Mouse (Mus musculus) neural tube, embryonic 15.5 days (tissue): Measurements from ENCODE around the gene Phf2. TPM values are rescaled to one million over a fixed set of nuclear protein-coding genes. Genes with fewer than 3 reads are reported as not detected.
"Not testable (repeated sequence)": the region's sequence is repeated elsewhere in the genome, so short reads cannot be mapped to it uniquely, and the experiment has no call there.

ENCODE experiments used
- ATAC-seq: fragments of 200-750 bp; cut with Nextera tagmentation; 2 replicates; pipeline ENCODE4 v1.8.0; 2017; ENCODE audit warnings: mild to moderate bottlenecking, moderate TSS enrichment, moderate library complexity; ENCODE audit not compliant: low FRiP score
- H3K27ac ChIP-seq: fragments of 300-500 bp; sonication (generic); replicated peaks from 2 replicates; pipeline ENCODE4 v1.5.1; 2015; ENCODE audit warnings: mild to moderate bottlenecking, inconsistent platforms
- H3K27me3 ChIP-seq: fragments of 300-500 bp; sonication (generic); replicated peaks from 2 replicates; pipeline ENCODE4 v1.6.1; 2015; ENCODE audit warnings: inconsistent platforms
- H3K36me3 ChIP-seq: fragments of 300-500 bp; sonication (generic); 2 replicates; pipeline ENCODE4 v1.6.1; 2015; ENCODE audit warnings: inconsistent platforms
- H3K4me1 ChIP-seq: fragments of 300-500 bp; sonication (generic); 2 replicates; pipeline ENCODE4 v1.6.1; 2015; ENCODE audit warnings: inconsistent platforms
- H3K4me2 ChIP-seq: fragments of 300-500 bp; sonication (generic); 2 replicates; pipeline ENCODE4 v1.6.1; 2015; ENCODE audit warnings: inconsistent platforms, mild to moderate bottlenecking, moderate library complexity
- H3K4me3 ChIP-seq: fragments of 300-500 bp; sonication (generic); replicated peaks from 2 replicates; pipeline ENCODE4 v1.5.1; 2015; ENCODE audit warnings: mild to moderate bottlenecking, inconsistent platforms
- H3K9ac ChIP-seq: fragments of 300-500 bp; sonication (generic); replicated peaks from 2 replicates; pipeline ENCODE4 v1.6.1; 2015; ENCODE audit warnings: mild to moderate bottlenecking, inconsistent platforms
- H3K9me3 ChIP-seq: fragments of 300-500 bp; sonication (generic); replicated peaks from 2 replicates; pipeline ENCODE4 v1.6.1; 2016; ENCODE audit warnings: inconsistent platforms
- WGBS: fragments of 180-500 bp; shearing (Covaris S2); methylation state at CpG from one replicate; pipeline ENCODE4 v1.1.7; 2015; ENCODE audit warnings: mixed read lengths; 5-methylcytosine and 5-hydroxymethylcytosine counted together
- polyA plus RNA-seq: library from polyadenylated mRNA; unstranded; fragments of >200 nt; fragmentation: Nextera tagmentation; extraction: Ambion mirVana; gene quantifications from 2 replicates; pipeline ENCODE4 v1.2.1, GENCODE M21; 2015

Gene Phf2
- polyA plus RNA-seq, 1 experiment from 2014 or later, result 6.6 TPM

DNA sequence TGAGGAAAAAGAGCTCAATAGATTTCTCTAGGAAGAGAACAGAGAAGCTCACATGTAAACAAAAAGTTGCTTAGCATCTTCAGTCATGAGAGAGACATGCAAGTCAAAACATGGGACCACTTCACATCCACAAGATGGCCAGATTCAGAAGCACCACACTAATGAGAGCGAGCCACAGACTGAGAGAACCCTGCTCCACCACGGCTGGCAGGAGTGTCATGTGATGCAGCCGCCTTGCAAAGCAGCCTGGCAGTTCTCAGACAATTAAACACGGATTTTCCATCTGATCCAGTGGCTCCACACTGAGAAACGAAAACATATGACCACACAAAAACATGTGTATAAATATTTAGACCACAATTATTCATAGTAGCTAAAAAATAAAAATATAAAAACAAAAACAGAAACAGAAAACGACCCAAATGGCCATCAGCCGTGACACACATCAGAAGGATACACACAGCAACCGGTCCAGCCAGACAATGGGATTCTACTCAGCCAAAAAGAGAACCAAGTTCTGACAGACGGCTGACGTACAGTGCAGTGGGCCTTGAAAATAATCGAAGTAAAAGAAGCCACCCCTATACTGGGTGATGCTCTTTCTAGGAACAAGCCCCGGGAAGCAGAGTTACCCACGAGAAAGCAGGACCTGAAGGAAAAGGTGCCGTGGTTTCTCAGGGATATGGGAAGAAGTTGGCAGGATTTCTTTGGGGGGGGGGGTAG lies 40.2 kb downstream of the Phf2 start:
- Histone ChIP-seq H3K4me3 (no peak overlapping the region), H3K4me1 (peaks cover 6% of the 10 kb centered on the region), H3K4me2 (no peak overlapping the region), H3K9ac (no peak overlapping the region), H3K9me3 (no peaks in the 10 kb centered on the region), H3K36me3 (peaks cover 32% of the 10 kb centered on the region), H3K27ac (peak overlapping the region; percentile 67), H3K27me3 (no peaks in the 10 kb centered on the region)
- 68% methylated on average over 14 of the region's 14 CpGs for WGBS
- ATAC-seq, result peak; percentile 61

DNA sequence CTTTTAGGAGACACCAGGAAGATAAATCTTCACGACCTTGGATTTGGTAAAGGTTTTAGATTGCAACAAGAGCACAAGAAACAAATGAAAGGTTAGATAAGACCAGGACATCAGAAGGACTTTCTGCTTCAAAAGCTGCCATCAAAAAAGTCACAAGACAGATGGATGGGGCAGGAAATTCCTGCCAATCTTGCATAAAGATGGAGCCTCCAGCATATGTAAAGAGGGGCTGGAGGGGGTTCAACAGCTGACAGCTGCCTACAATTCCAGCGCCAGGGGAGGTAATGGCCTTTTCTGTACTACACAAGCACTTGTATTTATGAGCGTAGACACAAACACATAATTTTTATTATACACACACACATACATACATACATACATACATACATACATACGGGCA lies 41.1 kb downstream of the Phf2 start:
- WGBS, result 86% methylated on average over 4 of the region's 4 CpGs
- peaks cover 41% of the 10 kb centered on the region for H3K36me3 ChIP-seq

DNA sequence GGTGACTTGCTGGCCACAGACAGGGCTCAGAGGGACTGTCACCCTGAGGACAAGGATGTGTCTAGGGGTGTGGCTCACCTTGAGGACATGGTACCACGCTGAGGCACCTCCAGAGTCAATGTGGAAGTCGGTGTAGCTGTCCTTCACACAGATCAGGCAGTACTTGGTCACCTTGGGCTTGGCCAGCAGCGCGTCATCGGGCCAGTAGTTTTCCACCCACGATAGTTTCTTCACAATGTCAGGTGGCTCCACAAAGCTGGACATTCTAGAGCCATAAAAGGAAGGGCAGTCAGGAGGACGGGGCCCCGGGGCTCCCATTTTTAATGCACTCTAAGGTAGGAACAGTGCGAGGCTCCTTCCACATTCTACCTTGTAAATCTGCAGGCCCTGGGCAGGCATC lies 48.0 kb downstream of the Phf2 start:
- ATAC-seq, result no peak
- Histone ChIP-seq H3K4me2 (no peak overlapping the region), H3K27ac (no peak overlapping the region), H3K36me3 (peaks cover 84% of the 10 kb centered on the region), H3K4me1 (no peaks in the 10 kb centered on the region), H3K9ac (no peak overlapping the region), H3K4me3 (no peak overlapping the region), H3K9me3 (no peaks in the 10 kb centered on the region), H3K27me3 (no peaks in the 10 kb centered on the region)
- 84% methylated on average over 9 of the region's 9 CpGs for WGBS

More for the DNA sequence above, 41.1 kb downstream of the Phf2 start:
- Histone ChIP-seq H3K27ac (no peak overlapping the region), H3K4me2 (no peak overlapping the region), H3K9ac (no peak overlapping the region), H3K4me3 (no peak overlapping the region), H3K4me1 (peaks cover 6% of the 10 kb centered on the region), H3K9me3 (no peaks in the 10 kb centered on the region), H3K27me3 (no peaks in the 10 kb centered on the region)
- ATAC-seq, result no peak

DNA sequence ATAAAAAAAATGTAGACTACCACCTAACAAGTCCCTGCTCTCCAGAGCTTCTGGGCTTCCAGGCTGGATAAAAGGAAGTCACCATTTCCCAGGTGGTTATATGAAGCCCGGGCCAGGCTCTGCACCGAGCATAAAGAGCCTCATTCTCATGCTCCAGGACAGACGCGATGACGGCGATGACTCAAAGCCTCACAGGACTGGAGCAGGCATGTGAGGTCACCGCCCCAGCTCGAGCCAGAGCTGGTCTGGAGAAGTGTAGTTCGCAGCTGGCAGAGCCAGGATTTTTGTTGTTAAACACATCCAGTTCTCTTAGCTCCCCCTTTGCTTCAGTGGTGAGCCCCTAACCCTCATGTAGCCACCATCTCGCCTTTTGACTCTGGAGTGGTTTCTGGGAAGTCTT lies 48.6 kb downstream of the Phf2 start:
- Histone ChIP-seq H3K27ac (no peak overlapping the region), H3K4me1 (no peaks in the 10 kb centered on the region), H3K9me3 (no peaks in the 10 kb centered on the region), H3K36me3 (peaks cover 84% of the 10 kb centered on the region), H3K4me2 (no peak overlapping the region), H3K9ac (no peak overlapping the region), H3K27me3 (no peaks in the 10 kb centered on the region), H3K4me3 (no peak overlapping the region)
- WGBS, result 95% methylated on average over 10 of the region's 10 CpGs
- no peak for ATAC-seq

DNA sequence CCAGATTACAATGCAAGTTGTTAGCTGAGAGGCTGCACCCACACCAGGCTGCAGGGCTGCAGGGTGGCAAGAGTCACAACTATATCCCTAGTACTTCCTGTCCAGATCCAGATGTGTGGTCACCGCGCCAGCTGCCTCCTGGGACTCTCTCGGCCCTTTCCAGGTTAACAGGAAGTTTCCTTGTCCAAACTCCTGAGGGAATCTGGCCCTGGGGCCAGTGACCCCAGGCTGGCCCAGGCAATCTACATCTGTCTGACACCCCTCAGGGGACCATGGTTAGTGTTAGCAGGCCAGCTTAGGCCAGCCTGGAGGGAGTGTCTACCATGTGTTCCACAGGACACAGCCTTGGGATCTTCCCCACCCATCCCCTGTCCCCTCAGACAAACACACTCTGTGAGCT lies 51.8 kb downstream of the Phf2 start:
- Histone ChIP-seq H3K36me3 (peaks cover 88% of the 10 kb centered on the region), H3K9me3 (no peaks in the 10 kb centered on the region), H3K4me3 (no peak overlapping the region), H3K9ac (no peak overlapping the region), H3K4me2 (no peak overlapping the region), H3K27me3 (no peaks in the 10 kb centered on the region), H3K27ac (no peak overlapping the region), H3K4me1 (no peaks in the 10 kb centered on the region)
- WGBS, result 89% methylated on average over 3 of the region's 3 CpGs
- no peak for ATAC-seq

DNA sequence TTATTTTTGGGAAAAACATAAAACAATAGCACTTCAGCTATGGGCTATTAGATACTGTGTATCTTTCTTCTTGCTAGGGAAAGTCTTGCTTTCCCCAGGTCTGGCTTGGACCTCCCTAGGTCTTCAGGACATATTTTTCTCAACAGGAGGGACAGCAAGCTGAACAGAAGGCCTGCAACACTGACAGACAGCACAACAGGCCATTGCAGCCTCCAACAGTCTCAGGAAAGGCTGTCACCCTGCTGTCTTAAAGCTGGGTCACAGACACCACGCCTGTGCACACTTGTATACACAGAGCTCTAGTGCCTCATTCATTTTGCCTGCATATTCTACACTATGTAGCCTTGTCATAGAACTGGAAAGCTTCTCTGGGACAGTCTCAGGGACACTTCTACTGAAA lies 56.5 kb downstream of the Phf2 start:
- ATAC-seq, result no peak
- no peaks in the 10 kb centered on the region for H3K4me1 ChIP-seq
- H3K9ac ChIP-seq, result no peak overlapping the region
- H3K4me3 ChIP-seq, result no peak overlapping the region
- H3K9me3 ChIP-seq, result no peaks in the 10 kb centered on the region
- no peaks in the 10 kb centered on the region for H3K27me3 ChIP-seq
- H3K36me3 ChIP-seq, result peaks cover 86% of the 10 kb centered on the region
- no peak overlapping the region for H3K4me2 ChIP-seq
- no peak overlapping the region for H3K27ac ChIP-seq
- 75% methylated on average over 1 of the region's 1 CpGs for WGBS

DNA sequence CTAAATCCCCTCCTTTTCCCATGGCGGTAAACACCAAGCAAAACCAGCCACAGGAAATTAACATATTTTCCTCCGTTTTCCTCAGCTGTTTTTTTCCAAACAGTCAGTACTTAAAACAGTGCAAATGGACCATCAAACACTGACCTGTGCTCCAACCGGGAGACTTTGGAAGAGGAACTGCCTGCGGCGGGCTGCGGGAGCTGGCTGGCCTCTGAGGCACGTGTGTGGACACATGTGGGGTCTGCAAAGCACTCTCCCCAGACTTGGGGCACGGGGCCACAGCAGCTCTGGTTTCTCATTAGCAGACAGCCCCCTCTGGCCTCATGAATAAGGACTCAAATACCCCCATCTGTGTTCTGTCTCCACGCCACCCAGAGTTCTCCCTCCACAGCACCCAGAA lies 59.9 kb downstream of the Phf2 start:
- WGBS, result 86% methylated on average over 9 of the region's 9 CpGs

DNA sequence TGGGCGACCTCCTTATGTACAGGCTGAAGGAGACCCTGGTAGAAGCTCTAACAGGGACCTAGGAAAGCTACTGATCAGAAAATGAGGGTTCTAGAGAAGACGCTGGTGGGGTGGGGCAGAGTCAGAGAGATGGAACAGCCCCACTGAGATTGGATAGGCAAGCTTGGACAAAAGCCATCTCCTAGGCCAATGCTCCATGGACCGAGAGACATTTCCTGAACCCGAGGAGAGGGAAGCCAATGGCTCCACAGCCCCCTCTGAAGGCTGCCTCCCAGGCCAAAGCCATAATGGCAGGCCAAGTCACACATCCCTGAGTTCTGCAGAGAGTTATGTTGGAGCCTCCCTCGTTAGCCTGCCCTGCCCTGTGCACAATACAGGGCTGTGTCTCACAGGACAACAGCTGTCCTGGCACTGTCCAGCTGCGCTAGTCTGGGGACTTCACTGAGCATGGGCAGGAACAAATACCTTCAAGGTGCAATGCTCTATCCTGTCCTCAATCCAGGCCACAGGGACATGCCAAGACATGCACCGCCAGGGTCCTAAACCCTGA lies 60.6 kb downstream of the Phf2 start:
- H3K9ac ChIP-seq, result no peak overlapping the region
- H3K27ac ChIP-seq, result no peak overlapping the region
- H3K27me3 ChIP-seq, result no peaks in the 10 kb centered on the region
- H3K4me1 ChIP-seq, result 0 out of 2 replicates have a peak, but pooled peaks cover 4% of the 10 kb centered on the region
- H3K4me3 ChIP-seq, result no peak overlapping the region
- 86% methylated on average over 7 of the region's 7 CpGs for WGBS
- ATAC-seq, result no peak
- no peaks in the 10 kb centered on the region for H3K9me3 ChIP-seq
- H3K4me2 ChIP-seq, result no peak overlapping the region
- peaks cover 62% of the 10 kb centered on the region for H3K36me3 ChIP-seq

More for the DNA sequence above, 59.9 kb downstream of the Phf2 start:
- Histone ChIP-seq H3K9ac (no peak overlapping the region), H3K9me3 (no peaks in the 10 kb centered on the region), H3K27ac (no peak overlapping the region), H3K4me2 (no peak overlapping the region), H3K36me3 (peaks cover 63% of the 10 kb centered on the region), H3K4me1 (0 out of 2 replicates have a peak, but pooled peaks cover 4% of the 10 kb centered on the region), H3K27me3 (no peaks in the 10 kb centered on the region), H3K4me3 (no peak overlapping the region)
- no peak for ATAC-seq

DNA sequence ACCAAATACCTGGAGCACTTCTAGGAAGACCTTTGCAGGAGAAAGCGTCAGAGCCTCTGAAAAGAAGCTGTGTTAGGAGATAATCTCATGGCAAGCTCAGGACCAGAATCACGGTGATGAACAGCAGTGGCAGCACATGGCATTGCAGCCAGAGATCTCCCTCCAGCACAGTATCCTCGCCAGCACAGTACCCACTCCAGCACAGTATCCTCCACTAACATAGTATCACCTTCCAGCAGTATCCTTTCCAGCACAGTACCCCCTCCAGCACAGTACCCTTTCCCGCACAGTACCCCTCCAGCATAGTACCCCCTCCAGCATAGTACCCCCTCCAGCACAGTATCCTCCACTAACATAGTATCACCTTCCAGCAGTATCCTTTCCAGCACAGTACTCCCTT lies 61.3 kb downstream of the Phf2 start:
- not testable (repeated sequence) for H3K4me3 ChIP-seq, H3K9me3 ChIP-seq, H3K27me3 ChIP-seq, H3K27ac ChIP-seq, H3K4me2 ChIP-seq, H3K4me1 ChIP-seq, ATAC-seq, H3K9ac ChIP-seq
- WGBS, result 90% methylated on average over 4 of the region's 4 CpGs
- H3K36me3 ChIP-seq, result peaks cover 62% of the 10 kb centered on the region

DNA sequence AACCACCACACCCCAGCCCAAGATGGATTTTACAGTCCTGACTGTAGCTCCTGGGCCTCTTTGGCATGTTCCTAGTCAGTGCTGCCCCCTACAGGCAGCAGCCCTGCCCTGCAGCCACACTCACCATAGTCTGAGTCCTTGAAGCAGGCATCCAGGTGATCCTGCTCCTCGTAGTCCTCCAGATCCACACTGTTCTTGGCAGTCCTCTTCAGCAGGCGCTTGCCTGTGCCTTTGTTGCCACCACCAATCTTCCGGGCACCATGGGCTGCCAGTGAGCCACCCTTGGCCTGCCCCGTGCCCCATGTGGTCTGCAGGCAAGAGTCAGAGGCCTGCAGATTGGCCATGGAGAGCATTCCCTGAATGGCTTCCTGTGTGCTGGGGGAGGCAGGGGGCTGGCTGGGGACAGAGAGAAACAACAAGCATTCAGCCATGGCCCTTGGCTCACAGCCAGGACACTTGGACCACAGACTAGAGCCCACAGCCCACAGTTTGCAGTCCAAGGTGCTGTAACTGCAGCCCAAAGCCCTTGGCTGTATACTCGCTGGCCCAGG lies 63.4 kb downstream of the Phf2 start:
- no peak overlapping the region for H3K4me3 ChIP-seq
- no peak; the same call in 1 of the 2 replicates for ATAC-seq
- no peaks in the 10 kb centered on the region for H3K9me3 ChIP-seq
- H3K27ac ChIP-seq, result 0 out of 2 replicates have a peak overlapping the region, but pooled peaks have one; percentile 2
- H3K36me3 ChIP-seq, result peaks cover 61% of the 10 kb centered on the region
- no peaks in the 10 kb centered on the region for H3K27me3 ChIP-seq
- 71% methylated on average over 5 of the region's 5 CpGs for WGBS
- H3K4me1 ChIP-seq, result 0 out of 2 replicates have a peak, but pooled peaks cover 4% of the 10 kb centered on the region
- H3K9ac ChIP-seq, result no peak overlapping the region
- no peak overlapping the region for H3K4me2 ChIP-seq

DNA sequence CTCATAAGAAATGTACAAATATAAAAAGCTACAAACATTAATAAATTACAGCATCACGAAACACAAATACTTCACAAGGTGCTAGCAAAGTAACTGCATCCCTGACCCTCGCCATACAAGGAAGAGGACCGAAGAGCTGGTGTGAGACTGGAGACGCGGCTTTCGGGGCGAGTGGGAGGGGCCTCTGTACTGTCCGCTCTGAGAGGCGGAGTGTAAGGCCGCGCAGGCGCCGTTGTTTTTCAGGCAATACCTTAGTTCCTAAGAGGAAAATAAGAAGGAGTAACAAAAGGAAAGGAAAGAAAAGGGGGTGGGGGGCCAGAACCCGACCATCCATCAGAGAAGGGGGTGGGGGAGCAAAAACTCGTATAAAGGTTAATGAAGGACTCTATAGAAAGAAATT lies 68.7 kb downstream of the Phf2 start:
- H3K27me3 ChIP-seq, result no peaks in the 10 kb centered on the region
- H3K4me1 ChIP-seq, result 0 out of 2 replicates have a peak, but pooled peaks cover 2% of the 10 kb centered on the region
- H3K4me2 ChIP-seq, result no peak overlapping the region
- no peak overlapping the region for H3K4me3 ChIP-seq
- ATAC-seq, result no peak
- H3K9ac ChIP-seq, result no peak overlapping the region
- WGBS, result 50% methylated on average over 15 of the region's 15 CpGs
- no peak overlapping the region for H3K27ac ChIP-seq
- H3K9me3 ChIP-seq, result no peaks in the 10 kb centered on the region
- peaks cover 42% of the 10 kb centered on the region for H3K36me3 ChIP-seq
